Mouse (Mus musculus) megakaryocyte, embryonic 14.5 days (primary cell): ENCODE data around the gene Bfsp2.

Experiments
- FLI1 ChIP-seq: IDR thresholded peaks from 2 replicates; pipeline ENCODE4 v1.6.1; 2012; ENCODE audit warnings: low read length, inconsistent platforms, mixed read lengths
- GATA1 ChIP-seq: IDR thresholded peaks from 3 replicates; pipeline ENCODE4 v1.6.1; 2012; ENCODE audit warnings: mixed read lengths, low read length, inconsistent platforms, borderline replicate concordance

DNA sequence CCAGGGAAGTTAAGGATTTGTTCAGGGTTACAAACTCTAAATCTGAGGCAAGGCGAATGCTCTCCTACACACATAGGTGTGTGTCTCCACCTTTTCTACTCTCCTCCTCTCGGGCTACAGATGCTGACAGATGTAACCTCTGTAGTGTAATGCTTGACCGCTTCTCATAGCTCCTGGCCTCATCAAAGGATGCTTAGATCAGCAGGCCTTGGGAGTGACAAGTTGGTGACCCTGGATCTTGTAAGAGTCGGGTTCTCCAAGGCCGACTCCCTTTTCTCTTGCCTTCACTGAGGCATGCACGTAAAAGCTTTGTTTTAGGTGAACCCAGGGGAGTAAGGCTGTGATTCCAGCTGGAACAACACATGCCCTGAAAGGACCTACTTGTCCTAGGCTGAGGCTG, 32.0 kb upstream of the Bfsp2 start:
- TF ChIP-seq GATA1, result no peak
- no peak for TF ChIP-seq FLI1
